Mouse (Mus musculus): Measurements from ENCODE around the gene S100a14.
A peak's percentile ranks its signal among the peaks of the same experiment; 100 is the strongest.

S100a14 gene

DNA sequence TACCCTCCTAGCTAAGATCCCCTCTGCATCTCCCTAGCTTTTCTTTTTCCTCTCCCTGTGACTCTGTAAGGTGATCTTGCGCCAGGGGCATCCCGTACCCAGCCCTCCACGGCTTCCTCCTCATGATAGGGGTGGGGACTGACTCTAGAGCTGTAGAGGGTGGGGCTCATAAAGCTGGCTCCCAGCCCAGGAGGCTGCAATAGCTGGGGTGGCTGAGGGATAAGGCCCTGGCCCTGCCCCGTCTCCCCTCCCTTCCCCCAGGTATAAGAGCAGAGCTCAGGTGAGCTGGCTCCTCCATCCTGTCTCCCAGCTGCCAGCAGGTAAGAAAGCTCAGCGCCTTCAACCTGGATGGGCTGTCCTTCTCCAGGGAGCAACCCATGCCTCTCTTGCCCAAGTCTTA, at the start of gene S100a14:
S100a14 (plus strand) TSS at position 277 of the 400 bp plus-strand sequence.
- peak; percentile 68 for DNase-seq (ENCODE audit: low spot score)

DNA sequence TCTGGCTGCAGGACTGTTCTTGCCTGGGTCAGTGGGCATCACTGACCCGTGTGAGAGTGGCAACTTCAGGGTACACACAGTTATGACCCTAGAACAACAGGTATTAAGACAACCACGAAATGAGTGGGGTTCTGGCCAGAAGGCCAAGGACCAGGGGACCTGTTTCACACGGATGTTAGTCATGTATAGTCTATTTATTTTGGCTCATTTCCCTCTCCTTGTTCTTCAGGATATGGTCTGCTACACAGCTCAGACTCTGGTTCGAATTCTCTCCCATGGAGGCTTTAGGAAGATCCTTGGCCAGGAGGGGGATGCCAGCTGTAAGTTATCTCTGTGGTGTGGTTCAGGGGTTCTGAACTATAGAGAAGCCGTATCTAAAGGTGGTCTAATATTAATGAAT, 39.7 kb upstream of the S100a14 start:
- no peak for DNase-seq (ENCODE audit: low spot score)

DNA sequence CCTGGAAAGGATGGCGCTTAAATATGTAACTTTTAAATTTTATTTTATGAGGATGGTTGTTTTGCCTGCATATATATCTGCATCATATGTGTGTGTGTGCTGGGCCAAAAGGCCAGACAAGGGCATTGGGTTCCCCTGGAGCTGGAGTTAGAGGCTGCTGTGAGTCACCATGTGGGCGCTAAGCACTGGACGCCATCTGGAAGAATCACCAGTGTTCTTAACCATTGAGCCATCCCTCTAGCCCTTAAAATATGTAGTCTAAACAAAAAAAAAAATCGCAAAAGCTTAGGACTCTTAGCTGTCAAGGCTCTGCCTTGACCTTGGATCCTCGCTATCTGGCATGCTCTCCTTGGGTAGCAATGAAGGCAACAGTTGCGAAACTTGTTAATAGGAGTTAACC, 38.1 kb upstream of the S100a14 start:
- no peak for DNase-seq (ENCODE audit: low spot score)

DNA sequence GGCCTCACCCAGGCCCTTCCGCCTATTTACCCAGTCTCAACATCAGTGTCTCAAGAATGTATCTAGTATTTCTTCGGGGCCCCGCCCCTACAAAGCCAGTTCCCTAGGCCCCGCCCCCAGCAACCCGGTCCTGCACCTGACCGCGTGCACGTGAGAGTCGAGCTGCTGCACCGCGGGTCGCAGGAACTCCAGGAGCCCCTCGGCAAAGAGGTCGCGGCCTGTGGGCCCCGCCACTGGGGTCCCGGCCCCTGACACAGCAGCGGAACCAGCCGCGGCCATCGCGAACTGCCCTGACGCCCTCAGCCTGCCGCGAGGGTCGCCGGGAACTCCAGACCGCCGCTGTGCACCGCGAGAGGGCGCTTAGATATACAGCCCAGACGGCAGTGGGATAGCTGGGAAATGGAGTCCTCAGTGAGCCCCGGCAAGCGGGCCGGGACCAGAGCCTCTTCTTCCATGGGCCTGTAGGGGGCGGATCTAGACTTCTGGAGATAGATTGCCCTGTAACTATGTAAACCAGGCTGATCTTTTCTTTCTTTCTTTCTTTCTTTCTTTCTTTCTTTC, 35.9 kb upstream of the S100a14 start, which contains the start of gene Snapin:
Snapin (minus strand) TSS at position 338 of the 561 bp plus-strand sequence.
- DNase-seq (ENCODE audit: low spot score) = peak; percentile 93

DNA sequence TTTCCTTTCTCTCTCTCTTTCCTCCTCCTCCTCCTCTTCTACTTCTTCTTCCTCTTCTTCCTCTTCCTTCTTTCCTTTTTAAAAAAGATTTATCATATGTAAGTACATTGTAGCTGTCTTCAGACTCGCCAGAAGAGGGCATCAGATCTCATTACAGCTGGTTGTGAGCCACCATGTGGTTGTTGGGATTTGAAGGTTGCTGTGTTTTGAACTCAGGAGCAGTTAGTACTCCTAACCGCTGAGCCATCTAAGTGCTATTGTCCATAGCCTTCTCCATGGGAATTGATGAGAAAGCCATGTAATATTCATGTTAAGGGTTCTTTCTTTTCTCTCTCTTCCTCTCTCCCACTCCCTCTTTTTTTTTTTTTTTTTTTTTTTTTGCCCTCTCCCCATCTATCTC, 35.3 kb upstream of the S100a14 start:
- no peak for DNase-seq (ENCODE audit: low spot score)

DNA sequence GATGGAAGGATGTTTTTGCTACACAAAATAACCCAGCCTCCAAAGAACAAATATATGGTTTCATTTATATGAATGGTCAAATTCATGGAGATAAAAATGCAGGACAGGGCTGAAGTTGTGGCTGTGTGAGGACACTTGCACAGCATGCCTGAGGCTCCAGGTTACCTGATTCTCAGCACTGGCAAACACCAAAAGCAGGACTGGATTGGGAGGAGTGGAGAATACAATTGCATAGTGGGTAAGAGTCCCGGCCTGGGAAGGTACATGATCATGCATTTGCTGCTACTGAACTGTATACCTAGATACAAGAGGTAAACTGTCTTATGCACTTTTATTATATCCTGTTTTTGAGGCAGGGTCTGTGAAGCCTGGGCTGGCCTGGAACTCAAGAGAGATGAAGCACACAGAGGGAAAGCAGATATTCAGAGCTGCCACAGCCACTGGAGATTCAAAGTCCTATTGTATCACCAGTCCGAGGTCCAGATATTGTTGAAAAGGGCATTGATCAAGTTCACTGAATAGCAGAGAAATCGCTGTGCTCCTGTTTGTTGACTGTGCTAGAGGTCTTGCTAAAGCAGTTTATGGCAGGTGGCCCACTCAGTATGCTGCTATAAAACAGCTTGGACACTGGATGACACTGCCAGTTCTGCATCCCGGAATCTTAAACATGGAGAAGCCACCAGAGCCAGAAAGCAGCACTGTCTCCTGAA, 32.7 kb upstream of the S100a14 start:
- DNase-seq (ENCODE audit: low spot score) = no peak

DNA sequence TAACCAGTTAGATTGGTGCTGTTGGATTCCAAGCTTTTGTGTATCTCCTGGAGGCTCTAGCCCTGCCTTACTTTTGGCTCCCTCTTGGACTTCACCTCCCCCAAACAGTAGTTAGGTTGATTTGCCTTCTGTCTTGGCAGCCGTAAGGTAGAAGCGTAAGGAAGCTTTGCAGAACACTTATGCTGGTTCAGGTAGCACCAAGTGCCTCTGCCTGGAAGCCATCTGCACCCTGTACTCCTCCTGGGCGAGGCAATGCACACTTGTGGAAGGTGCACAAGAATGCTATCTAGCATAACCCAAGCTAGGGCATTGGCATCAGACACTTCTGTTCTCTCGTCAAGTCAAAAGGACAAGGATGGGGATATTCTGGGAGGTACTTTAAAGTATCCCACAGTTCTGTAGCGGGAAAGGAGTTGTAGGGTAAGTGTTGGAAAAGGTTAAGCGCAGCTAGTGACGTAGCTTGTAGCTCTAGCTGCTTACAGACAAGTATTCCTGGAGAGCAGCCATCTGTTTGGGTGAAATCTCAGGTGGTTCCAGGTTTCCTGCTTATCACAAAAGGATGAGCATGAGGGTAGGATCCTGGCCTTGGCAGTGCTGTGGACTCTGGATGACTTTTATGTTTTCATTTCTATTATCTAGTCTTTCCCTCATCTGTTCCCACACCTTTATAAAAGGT, 30.7 kb upstream of the S100a14 start:
- DNase-seq (ENCODE audit: low spot score) = no peak

DNA sequence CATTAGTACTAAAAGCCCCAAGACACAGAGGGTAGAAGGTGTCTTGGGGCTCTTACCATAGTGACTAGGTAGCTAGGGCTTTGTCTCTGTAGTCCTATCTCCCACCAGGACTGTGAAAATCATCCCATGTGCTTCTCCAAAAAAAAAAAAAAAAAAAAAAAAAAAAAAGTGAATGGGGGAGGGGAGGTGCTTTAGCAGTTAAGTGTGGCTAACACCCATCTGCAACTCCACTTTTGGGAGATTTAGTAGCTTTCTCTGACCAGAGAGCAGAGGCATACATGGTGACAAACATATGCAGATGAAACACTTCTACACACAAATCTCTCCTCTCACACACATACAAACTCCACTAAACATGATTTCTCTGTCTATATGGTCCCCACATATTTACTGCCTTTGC, 29.1 kb upstream of the S100a14 start:
- DNase-seq (ENCODE audit: low spot score) = no peak

DNA sequence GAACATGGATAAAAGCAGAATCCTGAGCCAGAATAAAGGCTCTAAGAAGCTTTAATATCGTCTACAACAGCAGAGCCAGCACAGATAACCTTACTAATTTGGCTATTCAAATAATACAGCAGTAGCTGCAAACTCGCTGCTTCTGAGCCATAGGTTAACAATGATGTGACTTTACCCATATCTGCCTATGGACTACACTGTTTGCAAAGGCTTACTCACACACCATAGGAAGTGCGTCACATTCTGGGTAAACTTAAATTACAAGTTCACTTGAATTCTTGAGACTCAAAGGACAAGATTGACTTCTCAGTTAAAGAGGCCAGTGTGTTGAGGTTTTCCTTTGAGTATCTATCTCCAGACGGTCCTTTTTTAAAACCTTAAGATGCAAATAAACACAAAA, 23.2 kb upstream of the S100a14 start:
- no peak for DNase-seq (ENCODE audit: low spot score)

DNA sequence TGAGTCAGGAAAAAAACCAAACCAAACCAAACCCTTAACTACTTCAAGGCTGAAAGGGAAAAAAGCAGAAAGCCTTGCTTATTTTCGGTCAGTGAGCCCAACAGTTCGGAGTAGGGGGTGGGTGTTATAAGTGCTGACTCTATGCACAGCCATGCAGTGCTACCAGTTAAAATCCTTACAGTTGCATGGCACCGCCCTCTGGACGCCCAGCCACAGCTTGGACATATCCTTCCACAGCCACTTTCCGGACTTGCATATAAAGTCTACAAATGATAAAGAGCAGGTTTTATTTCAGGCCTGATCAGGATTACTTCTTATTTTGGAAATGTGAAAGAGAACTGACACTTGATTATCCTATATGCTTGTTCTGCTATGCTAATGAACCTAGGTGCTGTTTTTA, 21.4 kb upstream of the S100a14 start:
- no peak for DNase-seq (ENCODE audit: low spot score)

DNA sequence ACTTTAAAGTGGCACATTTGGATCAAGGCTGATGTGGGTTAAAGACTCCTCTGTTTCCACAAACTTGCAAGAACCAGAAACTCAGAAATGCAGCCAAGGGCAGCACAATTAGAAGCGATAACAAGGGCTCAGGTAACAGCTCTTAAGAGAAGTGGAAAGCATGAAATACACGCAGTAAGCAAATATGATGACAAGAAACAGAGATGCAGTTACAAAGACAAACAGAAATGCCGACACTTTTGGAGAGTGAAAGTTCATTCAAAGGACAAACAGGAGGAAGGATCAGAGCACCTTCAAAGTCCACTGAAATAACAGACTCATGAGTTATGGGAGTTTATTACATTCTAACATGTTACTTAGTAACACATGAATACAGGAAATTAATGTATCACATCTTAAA, 20.3 kb upstream of the S100a14 start:
- DNase-seq (ENCODE audit: low spot score) = no peak

DNA sequence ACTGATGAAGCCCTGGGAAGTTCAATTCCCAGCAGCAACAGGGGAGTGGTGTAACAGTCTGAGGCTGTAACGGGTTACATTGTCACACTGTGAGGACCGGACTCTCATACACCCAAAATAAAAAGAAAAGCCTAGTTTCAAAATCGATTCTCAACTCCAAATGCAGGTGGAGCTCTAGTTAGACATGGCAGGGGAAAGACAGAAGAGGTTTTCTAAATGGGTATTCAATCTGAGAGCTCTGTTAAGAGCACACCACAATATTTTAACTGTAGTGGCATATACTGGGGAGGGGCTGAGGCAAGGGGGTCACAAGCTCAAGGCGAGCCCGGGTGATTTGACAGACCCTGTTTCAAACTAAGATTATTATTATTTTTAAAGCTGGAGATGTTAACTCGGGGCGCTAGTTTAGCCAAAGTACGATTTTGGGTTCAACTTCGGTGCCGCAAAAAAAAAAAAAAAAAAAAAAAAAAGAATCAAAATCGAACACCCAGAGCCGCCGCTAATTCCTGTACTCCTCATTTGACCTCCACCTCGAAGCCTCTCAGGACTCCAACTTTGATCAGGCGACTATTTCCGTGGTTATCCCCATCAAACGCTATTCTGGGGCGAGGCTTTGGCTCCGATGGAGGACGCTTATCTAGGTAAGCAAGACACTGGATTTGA, 18.2 kb upstream of the S100a14 start:
- DNase-seq (ENCODE audit: low spot score) = no peak

DNA sequence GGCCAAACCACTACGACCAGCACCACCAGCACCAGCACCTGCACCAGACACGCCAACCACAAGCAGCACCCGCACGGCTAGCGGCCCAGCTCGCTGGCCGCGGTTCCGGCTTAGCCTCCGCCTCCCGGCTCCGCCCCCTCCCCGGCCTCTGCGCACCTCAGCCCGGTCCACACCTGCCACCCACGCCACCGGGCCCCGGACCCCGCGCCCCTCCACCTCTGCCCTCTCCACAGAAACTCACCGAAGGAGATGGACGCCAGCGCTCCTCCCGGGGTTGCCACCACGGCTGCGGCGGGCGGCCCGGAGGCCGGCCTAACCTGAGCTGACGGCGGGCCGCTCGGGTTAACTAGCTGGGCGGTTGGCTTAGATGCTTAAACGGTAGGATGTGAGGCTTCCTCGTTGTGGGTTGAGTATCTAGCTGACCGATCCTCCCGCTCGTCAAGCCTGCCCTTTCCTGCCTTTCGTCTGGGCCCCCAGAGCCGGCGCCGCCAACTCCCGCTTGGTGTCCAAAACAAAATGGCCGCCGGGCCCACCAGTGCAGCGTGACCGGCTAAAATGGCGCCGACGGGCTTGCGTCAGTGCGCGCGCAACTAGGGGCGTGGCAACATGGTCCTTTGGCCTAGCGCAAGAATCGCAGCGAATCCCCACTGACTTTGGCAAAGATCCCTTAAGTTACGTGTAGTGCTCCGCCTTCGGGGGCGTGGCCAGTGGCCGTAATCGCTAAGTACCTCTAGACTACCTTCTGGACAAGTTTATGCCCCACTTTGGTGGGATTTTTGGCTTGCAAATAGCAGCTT, 17.5 kb upstream of the S100a14 start, which contains the start of gene Chtop:
Chtop (minus strand) TSS at position 549 of the 797 bp plus-strand sequence.
- DNase-seq (ENCODE audit: low spot score) = peak; percentile 100

DNA sequence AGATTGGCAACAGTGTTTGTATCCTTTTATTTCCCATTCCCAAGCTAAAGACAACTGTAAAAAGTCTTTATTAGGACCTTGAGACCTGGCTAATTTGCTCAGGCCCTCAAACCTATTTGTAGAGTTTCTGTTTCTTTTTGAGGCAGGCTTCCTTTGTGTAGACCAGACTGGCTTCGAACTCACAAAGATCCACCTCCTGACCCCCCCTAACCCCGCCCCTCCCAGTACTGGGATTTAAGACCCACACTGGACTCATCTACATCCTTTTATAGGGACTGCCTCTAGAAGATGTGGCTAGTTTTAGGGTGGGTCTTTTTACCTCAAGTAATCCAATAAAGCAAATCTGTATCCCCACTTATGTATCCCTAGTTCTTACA, 16.9 kb upstream of the S100a14 start:
- no peak for DNase-seq (ENCODE audit: low spot score)

DNA sequence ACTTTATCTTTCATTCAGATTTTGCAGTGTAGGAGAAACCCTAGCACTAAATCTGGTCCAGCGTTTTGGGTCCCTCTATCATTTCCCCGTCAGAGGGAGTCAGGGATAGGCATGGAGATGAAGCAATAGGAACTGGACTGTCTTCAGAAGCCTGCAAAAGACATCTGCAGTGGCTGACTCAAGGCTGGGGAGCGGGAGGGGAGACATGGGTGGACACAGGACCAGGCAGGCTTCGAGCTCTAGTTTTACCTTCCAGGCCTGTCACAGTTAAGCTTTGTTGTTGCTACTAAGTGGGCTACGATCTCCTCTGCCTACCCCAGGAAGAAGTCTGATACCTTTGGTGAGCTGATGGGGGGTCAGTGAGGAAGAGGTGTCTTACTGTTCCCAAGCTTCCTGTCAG, 14.4 kb upstream of the S100a14 start:
- no peak for DNase-seq (ENCODE audit: low spot score)

DNA sequence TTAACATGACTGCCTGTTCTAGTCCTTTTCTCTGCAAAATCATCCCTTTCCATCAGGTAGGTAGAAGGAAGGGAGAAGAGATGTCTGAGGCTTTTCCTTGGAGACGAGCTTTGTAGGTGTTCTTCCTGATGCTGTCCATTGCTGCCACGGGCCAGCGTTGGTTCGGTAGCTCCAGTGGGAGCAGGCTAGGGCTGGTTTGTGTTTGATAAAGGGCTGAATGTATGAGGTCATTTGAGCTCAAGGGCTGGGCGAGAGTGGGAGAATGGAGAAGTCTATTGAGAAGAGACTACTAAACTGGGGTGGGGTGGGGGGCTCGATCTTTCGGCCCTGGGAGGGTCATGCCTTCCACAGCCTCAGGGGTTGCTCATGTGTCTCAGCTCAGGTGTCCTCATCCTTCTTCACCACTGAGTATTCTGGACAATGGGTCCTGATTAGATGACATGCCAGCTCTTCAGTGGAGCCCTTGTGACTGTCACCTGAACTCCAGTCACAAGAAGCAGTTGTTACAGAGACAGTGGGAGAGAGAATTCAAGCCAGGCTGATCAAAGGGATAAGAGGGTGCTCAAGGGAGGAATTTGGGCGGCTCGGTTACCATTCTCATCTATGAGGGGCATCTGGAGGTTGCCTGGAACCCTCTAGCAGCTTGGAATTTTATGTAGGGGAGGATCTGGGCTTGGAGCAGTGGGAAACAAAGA, 13.6 kb upstream of the S100a14 start:
- DNase-seq (ENCODE audit: low spot score) = no peak

DNA sequence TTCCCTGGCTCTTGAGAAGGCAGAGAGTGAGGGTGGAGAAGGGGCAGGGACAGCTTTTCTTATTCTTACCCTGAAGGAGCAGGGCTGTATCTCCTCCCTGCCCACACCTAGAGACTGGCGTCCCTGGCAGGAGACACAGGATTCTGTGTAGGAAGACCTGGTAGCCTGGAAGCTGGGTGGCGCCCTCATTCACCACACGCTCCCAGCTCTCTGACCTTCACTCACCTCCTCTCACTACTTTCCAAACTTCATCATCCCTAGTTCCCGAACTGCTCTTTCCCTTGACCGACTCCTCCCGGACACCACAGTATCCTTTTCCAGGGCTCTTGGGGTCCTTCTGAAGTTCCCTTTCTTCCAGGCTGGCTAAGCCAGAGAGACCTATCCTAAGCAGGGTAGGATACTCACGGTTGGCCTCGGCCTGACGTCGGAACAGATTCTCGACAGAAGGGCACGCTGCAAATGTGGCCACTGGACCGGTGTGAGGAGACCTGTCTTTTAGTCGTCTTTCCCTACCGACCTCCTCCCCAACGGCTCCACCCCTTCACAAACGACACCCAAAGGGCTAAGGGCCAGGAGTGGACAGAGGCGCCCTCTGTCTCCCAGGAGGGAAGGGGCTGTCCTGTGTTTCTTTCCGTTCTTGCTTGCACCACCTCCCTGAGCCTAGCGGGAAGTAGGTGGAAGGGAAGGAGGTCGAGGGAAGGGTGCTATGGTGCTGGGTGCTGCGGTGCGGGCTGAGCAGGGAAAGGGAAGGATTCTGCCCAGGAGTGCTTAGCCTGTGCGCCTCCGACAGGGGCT, 12.7 kb upstream of the S100a14 start, which contains the start of the genes S100a1 and S100a13:
S100a1 (minus strand) TSS at position 597 of the 795 bp plus-strand sequence.
S100a13 (plus strand) TSS at position 640 of the 795 bp plus-strand sequence.
- peak; percentile 61 for DNase-seq (ENCODE audit: low spot score)

DNA sequence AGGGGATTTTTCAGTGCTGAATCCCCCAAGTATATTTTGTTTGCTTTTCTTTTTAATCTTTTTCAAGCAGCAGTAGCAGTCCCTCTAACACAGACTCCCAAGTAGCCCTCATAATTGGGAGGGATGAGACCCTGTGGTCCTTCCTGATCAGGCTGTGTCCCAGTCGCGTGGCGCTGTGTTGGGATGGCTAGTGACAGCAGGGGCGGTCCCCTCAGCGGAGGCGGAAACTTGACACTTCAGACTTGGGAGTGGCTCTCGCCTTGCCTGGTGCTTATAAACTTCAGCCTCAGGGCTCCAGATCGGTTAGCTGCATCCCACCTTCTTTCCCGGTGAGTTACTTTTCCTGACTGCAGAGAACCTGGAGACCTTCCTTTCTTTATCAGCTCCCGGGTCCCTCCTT, 12.0 kb upstream of the S100a14 start:
- DNase-seq (ENCODE audit: low spot score) = peak; percentile 57

DNA sequence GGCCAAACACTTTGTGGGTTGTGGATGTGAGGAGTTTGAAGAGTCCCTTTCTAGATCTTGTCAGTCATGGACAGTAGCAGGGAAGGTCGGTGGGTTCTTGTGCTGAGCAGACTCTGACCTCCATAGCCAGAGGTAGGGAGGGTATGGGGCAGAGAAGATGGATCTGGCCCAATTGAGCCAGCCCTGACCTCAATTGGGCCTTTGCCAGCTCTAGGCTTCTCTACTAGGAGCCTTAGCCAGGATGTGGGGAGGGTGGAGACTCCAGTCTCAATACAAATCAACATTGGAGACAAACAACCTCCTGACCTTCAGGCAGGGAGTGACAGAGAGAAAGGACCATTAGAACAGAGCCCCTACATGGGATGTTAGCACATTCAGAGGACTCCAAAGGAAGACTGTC, 11.4 kb upstream of the S100a14 start:
- DNase-seq (ENCODE audit: low spot score) = no peak

DNA sequence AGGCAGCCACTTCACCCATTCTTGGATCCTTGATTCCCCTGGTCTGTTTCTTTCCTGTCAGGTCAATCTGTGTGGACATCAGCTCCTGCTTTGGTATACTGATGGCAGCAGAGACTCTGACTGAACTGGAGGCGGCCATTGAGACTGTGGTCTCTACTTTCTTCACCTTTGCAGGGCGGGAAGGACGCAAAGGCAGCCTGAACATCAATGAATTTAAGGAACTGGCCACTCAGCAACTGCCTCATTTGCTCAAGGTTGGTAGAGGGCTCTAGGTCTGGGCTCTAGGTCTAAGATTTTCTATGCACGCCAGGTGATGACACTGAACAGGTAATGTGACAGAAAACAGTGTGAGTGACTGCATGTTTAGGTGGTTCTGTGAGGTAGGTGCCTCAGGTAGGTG, 10.9 kb upstream of the S100a14 start:
- no peak for DNase-seq (ENCODE audit: low spot score)
